Mouse (Mus musculus): ENCODE data around the gene Smim11. TPM values are rescaled to one million over a fixed set of nuclear protein-coding genes. Genes with fewer than 3 reads are reported as not detected.

Gene Smim11
- polyA plus RNA-seq (2016; fragmentation: Nextera tagmentation; extraction: Ambion mirVana): 76.4 and 76.8 TPM in 2 replicates

DNA sequence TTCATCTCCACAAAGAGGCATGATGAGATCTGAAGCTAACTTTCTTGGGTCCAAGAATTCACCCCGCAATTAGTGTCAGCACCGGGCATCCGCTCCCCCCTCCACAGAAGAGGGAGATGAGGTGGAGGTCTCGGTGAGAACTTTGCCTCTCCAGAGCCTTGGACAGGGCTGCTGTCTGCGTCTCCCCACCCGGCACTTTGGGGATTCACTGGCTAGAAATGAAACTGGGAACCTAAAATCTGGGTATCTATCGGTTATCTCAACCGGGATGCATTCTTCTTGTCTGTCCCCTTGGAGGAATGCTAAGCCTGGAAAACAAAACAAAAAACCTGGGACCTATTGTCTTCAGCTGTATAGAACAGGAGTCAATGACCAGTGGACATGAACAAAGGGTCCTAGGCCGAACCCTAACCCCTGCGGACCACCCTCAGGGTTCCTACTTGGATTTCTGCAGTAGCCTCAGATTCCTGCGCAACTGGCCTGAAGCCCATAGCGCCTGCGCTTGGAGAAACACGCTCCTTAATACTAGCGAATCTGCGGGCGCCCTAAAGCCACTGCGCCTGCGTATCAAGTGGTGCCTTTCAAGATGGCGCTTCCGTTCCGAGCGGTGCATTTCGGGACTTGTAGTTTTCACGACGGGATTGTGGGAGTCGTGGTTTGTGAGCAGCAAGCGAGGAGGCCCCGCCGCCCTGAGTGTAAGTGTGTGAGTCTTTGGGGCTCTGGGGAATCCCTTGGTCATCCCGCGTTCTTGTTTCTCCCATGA lies at the start of gene Smim11:
TSS of gene Smim11 (plus strand) at position 638 of the 763 bp plus-strand sequence.
- peak within 1 kb of the TSS; percentile 79 for H3K9ac ChIP-seq
- 0 out of 2 replicates have a peak, but pooled peaks cover 7% of the 10 kb centered on the region for H3K27me3 ChIP-seq (replicated peaks)
- peak; percentile 92 for ATAC-seq
- peak within 1 kb of the TSS; percentile 81 for H3K4me2 ChIP-seq
- peaks cover 34% of the 10 kb centered on the region for H3K4me1 ChIP-seq
- no peaks in the 10 kb centered on the region for H3K9me3 ChIP-seq (replicated peaks)
- WGBS (ENCODE audit: insufficient replicate concordance): 10% methylated on average over 32 of the region's 32 CpGs
- H3K27ac ChIP-seq: peak within 1 kb of the TSS; percentile 65
- peak within 1 kb of the TSS; percentile 63 for H3K4me3 ChIP-seq
- H3K36me3 ChIP-seq: peaks cover 8% of the 10 kb centered on the region

DNA sequence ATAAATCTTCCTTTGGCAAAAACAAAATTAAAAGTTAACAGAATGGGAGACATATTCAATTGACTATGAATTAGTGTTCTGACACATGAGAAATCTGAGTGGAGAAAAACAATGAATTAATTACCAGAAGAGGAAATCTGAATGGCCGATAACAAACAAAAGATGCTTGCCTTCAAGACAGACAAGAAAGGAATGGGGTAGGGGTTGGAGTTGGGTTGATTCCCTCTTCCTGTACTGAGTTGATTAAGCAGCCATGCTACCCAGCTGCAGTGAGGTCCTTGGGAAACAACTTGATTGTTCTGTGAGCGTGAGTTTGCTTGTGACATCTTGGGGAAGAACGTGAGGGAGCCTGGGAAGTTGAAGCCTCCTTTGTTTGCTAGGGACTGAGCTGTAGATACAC lies 46.8 kb upstream of the Smim11 start:
- H3K9ac ChIP-seq: no peak overlapping the region
- no peak overlapping the region for H3K4me2 ChIP-seq
- 49% methylated on average over 3 of the region's 3 CpGs for WGBS (ENCODE audit: insufficient replicate concordance)
- no peaks in the 10 kb centered on the region for H3K36me3 ChIP-seq
- H3K27ac ChIP-seq: no peak overlapping the region
- H3K27me3 ChIP-seq (replicated peaks): 0 out of 2 replicates have a peak, but pooled peaks cover 5% of the 10 kb centered on the region
- no peaks in the 10 kb centered on the region for H3K9me3 ChIP-seq (replicated peaks)
- no peak overlapping the region for H3K4me3 ChIP-seq
- no peaks in the 10 kb centered on the region for H3K4me1 ChIP-seq
- ATAC-seq: no peak

DNA sequence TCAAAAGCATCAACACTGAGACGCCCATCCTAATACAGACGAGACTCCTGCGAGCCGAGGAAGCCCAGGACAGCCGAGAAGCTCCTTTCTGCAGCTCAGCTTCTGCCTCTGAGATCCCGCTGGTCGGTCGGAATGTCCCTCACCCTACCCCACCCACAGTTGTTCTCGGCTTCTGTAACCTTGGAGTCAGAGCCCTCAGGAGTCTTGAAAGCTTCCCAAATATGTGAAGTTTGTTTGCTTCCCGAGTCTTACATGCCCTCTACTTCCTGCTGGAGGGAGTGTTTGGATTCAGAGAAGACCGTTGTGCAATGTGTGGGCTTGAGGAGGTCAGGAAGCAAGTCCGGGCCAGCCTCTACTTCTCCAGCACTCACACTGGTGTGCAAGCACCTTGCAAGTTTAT lies 33.2 kb upstream of the Smim11 start:
- WGBS (ENCODE audit: insufficient replicate concordance): 60% methylated on average over 12 of the region's 12 CpGs
- Histone ChIP-seq H3K9me3 (replicated peaks) (no peaks in the 10 kb centered on the region), H3K27ac (no peak overlapping the region), H3K36me3 (no peaks in the 10 kb centered on the region), H3K4me1 (no peaks in the 10 kb centered on the region), H3K4me3 (no peak overlapping the region), H3K27me3 (replicated peaks) (0 out of 2 replicates have a peak, but pooled peaks cover 13% of the 10 kb centered on the region), H3K9ac (no peak overlapping the region), H3K4me2 (no peak overlapping the region)
- no peak for ATAC-seq

DNA sequence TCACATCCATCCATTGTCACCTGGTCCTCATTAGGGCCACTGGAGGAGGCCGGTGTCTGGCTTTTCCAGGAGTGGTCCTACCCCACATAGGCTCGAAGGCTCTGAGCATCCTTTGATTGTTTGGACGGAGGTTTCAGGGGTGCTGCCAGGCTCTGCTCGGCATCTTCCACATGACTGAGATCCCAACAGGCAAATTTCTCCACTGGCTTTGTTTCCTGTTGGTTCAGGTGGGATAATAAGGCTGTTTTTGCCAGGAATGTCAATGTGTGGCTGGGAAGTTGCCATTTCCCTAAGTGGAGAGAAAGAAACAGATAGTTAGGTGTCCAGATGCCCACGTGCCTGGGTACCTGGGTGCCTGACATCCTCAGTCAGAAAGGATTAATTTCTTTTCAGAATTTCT lies 26.6 kb upstream of the Smim11 start:
- 65% methylated on average over 5 of the region's 5 CpGs for WGBS (ENCODE audit: insufficient replicate concordance)
- no peak for ATAC-seq

DNA sequence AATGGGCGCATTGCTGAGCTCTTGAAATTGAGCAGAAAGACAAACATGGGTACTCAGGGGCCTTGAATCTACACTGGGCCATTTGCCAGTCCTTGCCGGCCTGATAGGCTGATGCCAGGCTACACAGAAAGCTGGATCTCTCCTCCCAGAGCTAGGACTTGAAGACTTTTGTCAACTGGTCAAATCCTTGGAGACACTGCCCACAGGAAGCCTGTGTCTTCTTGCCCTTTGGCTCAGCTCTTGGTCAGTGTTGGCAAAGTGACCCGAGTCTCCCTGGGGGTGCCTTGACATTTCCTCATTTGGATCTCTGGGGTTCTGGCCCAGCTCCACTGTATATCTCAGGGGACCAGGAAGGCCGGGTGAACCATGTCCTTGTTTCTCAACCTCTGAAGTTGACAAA lies 25.6 kb upstream of the Smim11 start:
- ATAC-seq: no peak
- Histone ChIP-seq H3K9me3 (replicated peaks) (no peaks in the 10 kb centered on the region), H3K9ac (no peak overlapping the region), H3K27ac (no peak overlapping the region), H3K36me3 (no peaks in the 10 kb centered on the region), H3K4me1 (no peaks in the 10 kb centered on the region), H3K4me2 (no peak overlapping the region), H3K27me3 (replicated peaks) (no peaks in the 10 kb centered on the region), H3K4me3 (no peak overlapping the region)
- WGBS (ENCODE audit: insufficient replicate concordance): 58% methylated on average over 4 of the region's 4 CpGs

More for the DNA sequence above, 26.6 kb upstream of the Smim11 start:
- H3K4me1 ChIP-seq: no peaks in the 10 kb centered on the region
- H3K9me3 ChIP-seq (replicated peaks): no peaks in the 10 kb centered on the region
- no peak overlapping the region for H3K27ac ChIP-seq
- H3K4me2 ChIP-seq: no peak overlapping the region
- no peak overlapping the region for H3K9ac ChIP-seq
- no peak overlapping the region for H3K4me3 ChIP-seq
- no peaks in the 10 kb centered on the region for H3K36me3 ChIP-seq
- 0 out of 2 replicates have a peak, but pooled peaks cover 4% of the 10 kb centered on the region for H3K27me3 ChIP-seq (replicated peaks)

DNA sequence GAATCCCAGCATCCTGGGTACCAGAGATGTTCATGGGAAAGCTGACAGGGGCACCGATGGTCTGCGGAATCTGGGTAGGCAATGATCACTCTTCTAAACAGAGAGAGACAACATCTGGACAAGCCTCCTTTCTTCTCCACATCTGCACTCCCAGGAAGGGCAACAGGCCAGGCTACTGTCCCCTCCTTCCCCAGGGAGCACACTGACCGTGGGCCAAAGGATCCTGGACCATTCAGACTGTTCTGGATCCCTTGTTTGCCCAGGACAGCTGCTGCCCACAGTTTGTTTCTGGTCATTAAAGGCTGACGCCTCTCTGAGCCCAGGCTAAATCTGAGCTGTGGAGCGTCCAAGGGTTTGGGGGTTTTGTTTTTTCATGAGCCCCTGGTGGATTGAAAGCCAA lies 18.4 kb upstream of the Smim11 start:
- H3K27me3 ChIP-seq (replicated peaks): peaks cover 18% of the 10 kb centered on the region
- no peaks in the 10 kb centered on the region for H3K36me3 ChIP-seq
- no peaks in the 10 kb centered on the region for H3K4me1 ChIP-seq
- no peaks in the 10 kb centered on the region for H3K9me3 ChIP-seq (replicated peaks)
- no peak overlapping the region for H3K9ac ChIP-seq
- no peak overlapping the region for H3K4me2 ChIP-seq
- no peak overlapping the region for H3K27ac ChIP-seq
- 69% methylated on average over 5 of the region's 5 CpGs for WGBS (ENCODE audit: insufficient replicate concordance)
- ATAC-seq: no peak
- H3K4me3 ChIP-seq: no peak overlapping the region

DNA sequence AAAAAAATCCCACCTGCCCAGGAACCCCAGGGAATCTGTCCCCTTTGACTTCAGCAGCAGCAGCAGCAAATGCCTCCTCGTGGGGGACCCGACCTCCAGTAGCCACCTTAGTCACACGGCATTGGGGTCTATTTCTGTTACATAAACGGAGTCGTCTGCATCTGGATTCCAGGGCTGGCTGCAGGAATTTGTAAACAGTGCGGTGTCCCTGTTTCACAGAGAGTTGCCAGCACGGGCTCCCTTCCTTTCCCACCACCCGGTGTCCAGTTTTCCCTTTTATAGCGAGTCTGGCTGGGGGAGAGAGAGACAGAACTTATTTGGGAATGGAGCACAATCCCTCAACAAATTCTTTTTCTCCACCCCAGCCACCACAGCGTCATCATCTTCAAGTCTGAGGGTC lies 16.0 kb upstream of the Smim11 start:
- H3K4me1 ChIP-seq: no peaks in the 10 kb centered on the region
- H3K4me2 ChIP-seq: no peak overlapping the region
- no peak overlapping the region for H3K4me3 ChIP-seq
- peaks cover 18% of the 10 kb centered on the region for H3K27me3 ChIP-seq (replicated peaks)
- H3K36me3 ChIP-seq: no peaks in the 10 kb centered on the region
- WGBS (ENCODE audit: insufficient replicate concordance): 48% methylated on average over 10 of the region's 10 CpGs
- H3K9me3 ChIP-seq (replicated peaks): no peaks in the 10 kb centered on the region
- H3K9ac ChIP-seq: no peak overlapping the region
- H3K27ac ChIP-seq: no peak overlapping the region
- ATAC-seq: no peak

DNA sequence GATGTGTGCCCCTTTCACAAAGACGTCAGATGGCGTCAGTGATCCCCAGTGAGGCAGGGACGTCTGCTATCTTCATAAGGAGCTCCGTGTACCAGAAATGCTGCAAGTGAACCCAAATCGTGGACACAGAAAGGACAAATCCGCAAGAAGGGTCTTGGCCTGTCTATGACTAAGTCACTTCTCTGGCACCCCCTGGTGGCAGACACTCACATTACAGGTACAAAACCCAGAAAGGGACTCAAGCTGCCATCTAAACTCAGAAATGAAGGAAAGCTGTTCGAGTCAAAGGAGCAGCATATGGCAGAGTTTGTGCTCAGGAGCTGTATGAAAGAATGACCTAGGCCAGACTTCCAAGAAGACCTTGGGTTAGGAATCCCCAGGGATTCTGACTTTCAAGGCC lies 14.5 kb upstream of the Smim11 start:
- Histone ChIP-seq H3K27ac (no peak overlapping the region), H3K4me3 (no peak overlapping the region), H3K9me3 (replicated peaks) (no peaks in the 10 kb centered on the region), H3K27me3 (replicated peaks) (peaks cover 18% of the 10 kb centered on the region), H3K4me1 (no peaks in the 10 kb centered on the region), H3K9ac (no peak overlapping the region), H3K4me2 (no peak overlapping the region), H3K36me3 (no peaks in the 10 kb centered on the region)
- WGBS (ENCODE audit: insufficient replicate concordance): 12% methylated on average over 7 of the region's 7 CpGs
- ATAC-seq: no peak

DNA sequence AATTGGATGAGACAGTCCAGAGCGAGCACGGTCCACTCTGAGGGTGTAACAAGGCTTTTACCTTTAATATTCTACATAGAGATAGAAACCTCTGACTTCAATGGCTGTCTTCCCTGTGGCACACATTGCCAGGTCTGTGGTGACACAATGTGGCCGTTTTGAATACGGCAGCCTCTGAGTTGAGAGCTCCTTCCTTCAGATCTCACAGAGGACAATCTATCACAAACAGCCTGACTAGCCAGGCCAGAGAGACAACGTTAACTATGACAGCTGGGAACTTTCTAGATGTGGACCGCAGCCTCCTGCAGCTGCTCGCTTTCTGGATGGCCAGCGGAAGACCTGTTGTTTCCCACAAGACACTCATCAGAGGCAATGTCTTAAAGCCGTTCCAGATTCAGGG lies 12.3 kb upstream of the Smim11 start:
- Histone ChIP-seq H3K27me3 (replicated peaks) (peaks cover 24% of the 10 kb centered on the region), H3K36me3 (no peaks in the 10 kb centered on the region), H3K9me3 (replicated peaks) (no peaks in the 10 kb centered on the region), H3K4me1 (no peaks in the 10 kb centered on the region), H3K27ac (no peak overlapping the region), H3K4me2 (no peak overlapping the region), H3K4me3 (no peak overlapping the region), H3K9ac (no peak overlapping the region)
- no peak for ATAC-seq
- WGBS (ENCODE audit: insufficient replicate concordance): 74% methylated on average over 9 of the region's 9 CpGs

DNA sequence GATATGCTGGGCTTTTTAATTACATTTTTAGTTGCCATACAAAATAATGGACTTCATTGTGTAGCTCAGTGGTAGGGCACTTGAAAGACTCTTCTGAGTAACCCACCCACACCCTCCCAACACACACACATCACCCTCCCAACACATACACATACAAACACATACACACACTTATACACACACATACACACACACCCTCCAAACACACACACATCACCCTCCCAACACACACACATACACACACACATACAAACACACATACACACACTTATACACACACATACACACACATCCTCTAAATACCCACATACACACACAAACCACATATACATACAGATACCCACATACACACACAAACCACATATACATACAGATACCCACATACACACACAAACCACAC lies 11.0 kb upstream of the Smim11 start:
- no peaks in the 10 kb centered on the region for H3K4me1 ChIP-seq
- no peak overlapping the region for H3K4me3 ChIP-seq
- ATAC-seq: no peak
- no peaks in the 10 kb centered on the region for H3K9me3 ChIP-seq (replicated peaks)
- no peak overlapping the region for H3K27ac ChIP-seq
- H3K27me3 ChIP-seq (replicated peaks): peaks cover 22% of the 10 kb centered on the region
- no peak overlapping the region for H3K4me2 ChIP-seq
- no peak overlapping the region for H3K9ac ChIP-seq
- H3K36me3 ChIP-seq: no peaks in the 10 kb centered on the region

DNA sequence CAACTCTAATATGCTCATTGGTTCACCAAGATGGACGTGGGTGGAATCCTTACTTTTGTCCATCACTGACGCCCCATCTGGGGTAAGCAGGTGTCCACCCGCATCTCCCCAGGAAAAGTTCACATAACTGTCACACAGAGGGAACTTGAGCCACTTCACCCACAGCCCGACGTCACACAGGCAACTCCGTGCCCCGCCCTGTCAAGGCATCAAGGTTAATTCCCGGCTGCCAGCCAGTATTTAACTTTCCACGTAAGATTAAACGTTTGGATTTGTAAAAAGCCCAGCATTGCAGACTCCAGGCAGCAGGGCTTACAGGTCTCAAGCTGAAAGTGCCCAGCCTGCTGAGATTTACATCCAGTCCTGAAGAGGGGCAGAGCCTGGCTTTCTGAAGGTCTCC lies 9.0 kb upstream of the Smim11 start, which contains the start of gene Kcne2:
TSS of gene Kcne2 (plus strand) at position 289 of the 400 bp plus-strand sequence.
- ATAC-seq: no peak
- Histone ChIP-seq H3K27ac (no peak within 1 kb of the TSS), H3K36me3 (no peaks in the 10 kb centered on the region), H3K4me1 (no peaks in the 10 kb centered on the region), H3K4me3 (no peak within 1 kb of the TSS), H3K9ac (no peak within 1 kb of the TSS), H3K27me3 (replicated peaks) (peaks cover 23% of the 10 kb centered on the region), H3K4me2 (no peak within 1 kb of the TSS), H3K9me3 (replicated peaks) (no peaks in the 10 kb centered on the region)
- WGBS (ENCODE audit: insufficient replicate concordance): 58% methylated on average over 10 of the region's 10 CpGs

DNA sequence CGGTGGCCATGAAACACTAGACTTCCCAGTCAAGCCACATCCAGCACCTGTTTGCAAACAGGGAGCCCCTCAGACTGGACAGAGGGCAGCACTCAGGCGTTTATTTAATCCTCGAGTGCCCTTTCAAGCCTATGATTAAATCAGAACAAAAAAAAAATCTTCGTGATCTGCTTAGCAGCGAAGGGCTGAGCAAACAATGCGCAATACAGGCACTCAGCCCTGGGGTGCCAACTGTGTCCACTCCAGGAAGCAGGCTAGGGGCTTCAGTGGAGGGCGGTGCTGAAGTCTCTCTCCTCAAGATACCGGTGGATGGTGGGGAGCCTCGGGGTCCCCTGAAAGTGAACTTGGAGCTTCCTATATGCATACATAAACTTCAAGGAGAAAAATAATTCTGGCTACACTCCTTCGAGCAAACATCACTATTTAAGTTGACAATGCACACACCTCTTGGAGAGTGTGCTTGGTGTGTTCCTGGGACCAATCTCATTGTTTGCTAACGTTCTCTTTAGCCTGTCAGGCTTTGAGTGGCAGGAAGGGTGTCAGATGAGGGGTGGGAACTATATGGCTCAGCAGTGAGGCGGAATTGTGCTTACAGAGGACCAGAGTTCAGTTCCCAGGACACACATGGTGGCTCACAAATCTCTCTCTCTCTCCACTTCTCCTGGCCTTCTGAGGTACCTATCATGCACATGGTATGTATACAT lies 6.7 kb upstream of the Smim11 start:
- no peak overlapping the region for H3K9ac ChIP-seq
- H3K4me2 ChIP-seq: no peak overlapping the region
- no peak overlapping the region for H3K27ac ChIP-seq
- no peaks in the 10 kb centered on the region for H3K4me1 ChIP-seq
- ATAC-seq: no peak
- H3K4me3 ChIP-seq: no peak overlapping the region
- 55% methylated on average over 12 of the region's 12 CpGs for WGBS (ENCODE audit: insufficient replicate concordance)
- H3K9me3 ChIP-seq (replicated peaks): no peaks in the 10 kb centered on the region
- H3K27me3 ChIP-seq (replicated peaks): peaks cover 23% of the 10 kb centered on the region
- H3K36me3 ChIP-seq: no peaks in the 10 kb centered on the region

Data from liver, embryonic 12.5 days (tissue).